Mouse (Mus musculus): Measurements from ENCODE around the gene Gclm. TPM values are rescaled to one million over a fixed set of nuclear protein-coding genes. Genes with fewer than 3 reads are reported as not detected.
"Not testable (repeated sequence)": the region's sequence is repeated elsewhere in the genome, so short reads cannot be mapped to it uniquely, and the experiment has no call there.

Gene Gclm
- polyA plus RNA-seq, 1 experiment: 799 TPM

DNA sequence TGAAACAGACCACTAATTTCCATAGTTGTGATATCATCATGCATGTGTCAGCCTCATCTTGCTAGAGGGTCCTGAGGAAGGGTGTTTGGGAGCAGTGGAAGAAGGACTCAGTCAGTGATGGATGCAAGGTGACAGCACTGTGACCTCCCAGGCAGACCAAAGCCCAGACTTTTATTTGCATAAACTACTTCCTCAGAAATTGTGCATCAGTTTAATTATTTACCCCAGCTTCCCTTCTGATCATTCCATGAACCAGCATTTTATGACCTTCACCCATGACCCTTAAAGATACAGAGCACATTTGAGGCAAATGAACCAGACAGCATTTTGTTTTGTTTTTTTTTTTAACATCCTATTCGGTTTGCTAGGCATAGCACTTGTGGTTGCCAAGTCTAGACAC, 9.6 kb upstream of the Gclm start:
- Histone ChIP-seq H3K27me3 (replicated peaks) (no peaks in the 10 kb centered on the region), H3K4me3 (replicated peaks) (no peak overlapping the region), H3K4me1 (peaks cover 31% of the 10 kb centered on the region), H3K9me3 (peaks cover 7% of the 10 kb centered on the region), H3K36me3 (replicated peaks; ENCODE audit: low read length) (no peaks in the 10 kb centered on the region)
- TF ChIP-seq FLI1 (IDR thresholded peaks at IDR 0.05; ENCODE audit: low read length): no peak

DNA sequence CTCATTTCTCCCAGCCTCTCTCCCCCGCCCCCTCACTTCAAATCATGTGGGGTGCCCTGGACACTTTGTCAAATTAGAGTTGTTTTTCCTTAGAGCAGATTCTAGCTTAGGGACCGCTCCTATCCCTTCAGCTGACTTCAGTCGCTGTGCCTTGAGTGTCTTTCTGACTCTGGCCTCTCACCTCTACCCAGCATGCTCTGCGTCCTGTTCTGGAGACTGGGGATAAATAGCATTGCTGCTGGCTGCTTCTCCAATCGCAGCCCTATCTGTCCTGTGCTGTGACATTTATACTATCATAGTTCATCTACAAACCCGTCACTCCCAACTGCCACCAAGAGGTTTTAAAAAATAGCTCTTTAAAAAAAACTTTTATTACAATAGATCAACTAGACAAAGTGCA, 2.5 kb upstream of the Gclm start:
- TF ChIP-seq GATA1 (IDR thresholded peaks at IDR 0.05; ENCODE audit: borderline replicate concordance, low read length) (no peak), FLI1 (IDR thresholded peaks at IDR 0.05; ENCODE audit: low read length) (no peak)
- H3K4me1 ChIP-seq: peaks cover 56% of the 10 kb centered on the region
- peak overlapping the region; percentile 54 for H3K4me3 ChIP-seq (replicated peaks)
- H3K36me3 ChIP-seq (replicated peaks; ENCODE audit: low read length): peaks cover 15% of the 10 kb centered on the region
- H3K9me3 ChIP-seq: no peaks in the 10 kb centered on the region
- no peaks in the 10 kb centered on the region for H3K27me3 ChIP-seq (replicated peaks)

GRCm38 (mm10) chr3:122243416-122244167, 1.8 kb upstream of the Gclm start:
- TF ChIP-seq FLI1 (IDR thresholded peaks at IDR 0.05; ENCODE audit: low read length): no peak
- TF ChIP-seq GATA1 (IDR thresholded peaks at IDR 0.05; ENCODE audit: borderline replicate concordance, low read length): no peak
- Histone ChIP-seq H3K27me3 (replicated peaks) (no peaks in the 10 kb centered on the region), H3K4me3 (replicated peaks) (peak overlapping the region; percentile 83), H3K36me3 (replicated peaks; ENCODE audit: low read length) (peaks cover 17% of the 10 kb centered on the region), H3K4me1 (peaks cover 54% of the 10 kb centered on the region), H3K9me3 (no peaks in the 10 kb centered on the region)

DNA sequence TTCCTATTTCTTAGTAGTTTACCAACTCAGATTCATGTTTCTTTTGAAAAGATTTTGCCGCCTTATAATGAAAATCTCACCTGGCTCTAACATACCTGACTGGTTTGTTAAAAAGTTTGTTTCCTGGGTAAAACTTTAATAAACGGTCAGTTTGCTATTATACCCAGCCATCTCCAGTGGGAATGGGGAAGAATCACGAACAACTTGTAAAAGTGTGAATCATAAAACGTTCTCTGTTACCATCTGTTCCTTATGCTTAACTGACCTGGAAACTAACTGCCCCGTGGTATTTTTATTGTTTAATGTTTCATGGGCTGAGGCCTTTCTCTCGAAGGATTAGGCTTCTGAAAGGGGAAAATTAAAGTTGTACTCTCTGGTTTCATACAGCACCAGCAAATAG, 598 bp upstream of the Gclm start:
- Histone ChIP-seq H3K4me3 (replicated peaks) (peak overlapping the region; percentile 83), H3K9me3 (no peaks in the 10 kb centered on the region), H3K4me1 (peaks cover 51% of the 10 kb centered on the region), H3K27me3 (replicated peaks) (no peaks in the 10 kb centered on the region), H3K36me3 (replicated peaks; ENCODE audit: low read length) (peaks cover 25% of the 10 kb centered on the region)
- TF ChIP-seq GATA1 (IDR thresholded peaks at IDR 0.05; ENCODE audit: borderline replicate concordance, low read length) (no peak), FLI1 (IDR thresholded peaks at IDR 0.05; ENCODE audit: low read length) (no peak)

GRCm38 (mm10) chr3:122245878-122246332, 548 bp downstream of the Gclm start:
- TF ChIP-seq FLI1 (IDR thresholded peaks at IDR 0.05; ENCODE audit: low read length): no peak
- no peak for TF ChIP-seq GATA1 (IDR thresholded peaks at IDR 0.05; ENCODE audit: borderline replicate concordance, low read length)
- H3K27me3 ChIP-seq (replicated peaks): no peaks in the 10 kb centered on the region
- H3K4me1 ChIP-seq: peaks cover 58% of the 10 kb centered on the region

GRCm38 (mm10) chr3:122246406-122246805, 1.0 kb downstream of the Gclm start:
- peaks cover 58% of the 10 kb centered on the region for H3K4me1 ChIP-seq
- no peaks in the 10 kb centered on the region for H3K27me3 ChIP-seq (replicated peaks)
- H3K36me3 ChIP-seq (replicated peaks; ENCODE audit: low read length): peaks cover 41% of the 10 kb centered on the region
- H3K4me3 ChIP-seq (replicated peaks): peak overlapping the region; percentile 99
- no peaks in the 10 kb centered on the region for H3K9me3 ChIP-seq
- TF ChIP-seq FLI1 (IDR thresholded peaks at IDR 0.05; ENCODE audit: low read length) (no peak), GATA1 (IDR thresholded peaks at IDR 0.05; ENCODE audit: borderline replicate concordance, low read length) (no peak)

More at GRCm38 (mm10) chr3:122245878-122246332, 548 bp downstream of the Gclm start:
- Histone ChIP-seq H3K4me3 (replicated peaks) (peak overlapping the region; percentile 99), H3K36me3 (replicated peaks; ENCODE audit: low read length) (peaks cover 36% of the 10 kb centered on the region), H3K9me3 (no peaks in the 10 kb centered on the region)

- TF ChIP-seq GATA1 (IDR thresholded peaks at IDR 0.05; ENCODE audit: borderline replicate concordance, low read length): no peak
- no peak for TF ChIP-seq FLI1 (IDR thresholded peaks at IDR 0.05; ENCODE audit: low read length)
- Histone ChIP-seq H3K4me3 (replicated peaks) (peak overlapping the region; percentile 99), H3K4me1 (peaks cover 60% of the 10 kb centered on the region), H3K27me3 (replicated peaks) (no peaks in the 10 kb centered on the region), H3K9me3 (no peaks in the 10 kb centered on the region), H3K36me3 (replicated peaks; ENCODE audit: low read length) (peaks cover 47% of the 10 kb centered on the region)
These were observed 1.8 kb downstream of the Gclm start for GRCm38 (mm10) chr3:122246986-122247767.

GRCm38 (mm10) chr3:122247768-122248100, 2.4 kb downstream of the Gclm start:
- H3K27me3 ChIP-seq (replicated peaks): no peaks in the 10 kb centered on the region
- peak overlapping the region; percentile 99 for H3K4me3 ChIP-seq (replicated peaks)
- H3K9me3 ChIP-seq: no peaks in the 10 kb centered on the region
- peaks cover 52% of the 10 kb centered on the region for H3K36me3 ChIP-seq (replicated peaks; ENCODE audit: low read length)
- TF ChIP-seq FLI1 (IDR thresholded peaks at IDR 0.05; ENCODE audit: low read length) (no peak), GATA1 (IDR thresholded peaks at IDR 0.05; ENCODE audit: borderline replicate concordance, low read length) (no peak)
- H3K4me1 ChIP-seq: peaks cover 61% of the 10 kb centered on the region

GRCm38 (mm10) chr3:122252466-122253253, 7.3 kb downstream of the Gclm start:
- Histone ChIP-seq H3K4me1 (peaks cover 67% of the 10 kb centered on the region), H3K27me3 (replicated peaks) (no peaks in the 10 kb centered on the region), H3K4me3 (replicated peaks) (peak overlapping the region; percentile 78), H3K36me3 (replicated peaks; ENCODE audit: low read length) (peaks cover 81% of the 10 kb centered on the region), H3K9me3 (no peaks in the 10 kb centered on the region)
- TF ChIP-seq FLI1 (IDR thresholded peaks at IDR 0.05; ENCODE audit: low read length) (no peak), GATA1 (IDR thresholded peaks at IDR 0.05; ENCODE audit: borderline replicate concordance, low read length) (no peak)

- Histone ChIP-seq H3K36me3 (replicated peaks; ENCODE audit: low read length) (peaks cover 86% of the 10 kb centered on the region), H3K4me1 (peaks cover 64% of the 10 kb centered on the region)
- not testable (repeated sequence) for H3K27me3 ChIP-seq (replicated peaks); H3K9me3 ChIP-seq; H3K4me3 ChIP-seq (replicated peaks)
These were observed 8.7 kb downstream of the Gclm start for GRCm38 (mm10) chr3:122254050-122254449.
